Mouse (Mus musculus) cerebellum, adult 11-12 months (tissue): ENCODE data around the gene Cpeb3.
A peak's percentile ranks its signal among the peaks of the same experiment; 100 is the strongest.
"Not testable (repeated sequence)": the region's sequence is repeated elsewhere in the genome, so short reads cannot be mapped to it uniquely, and the experiment has no call there.

Experiments
- DNase-seq: peaks from one replicate; pipeline ENCODE4 v3.0.0; 2022

Cpeb3 gene

GRCm38 (mm10) chr19:37208176-37208755 is at the start of gene Cpeb3:
TSS of gene Cpeb3 (minus strand) at chr19:37208601.
- DNase-seq = peak; percentile 35

GRCm38 (mm10) chr19:37255321-37255720 is 46.9 kb upstream of the Cpeb3 start:
- no peak for DNase-seq

- DNase-seq = no peak
Observed at GRCm38 (mm10) chr19:37252104-37252503, 43.7 kb upstream of the Cpeb3 start.

GRCm38 (mm10) chr19:37248199-37248598 is 39.8 kb upstream of the Cpeb3 start:
- DNase-seq = no peak

GRCm38 (mm10) chr19:37246859-37247258 is 38.5 kb upstream of the Cpeb3 start:
- DNase-seq = no peak

GRCm38 (mm10) chr19:37242707-37243106 is 34.3 kb upstream of the Cpeb3 start:
- DNase-seq = no peak

- DNase-seq = no peak
Observed at GRCm38 (mm10) chr19:37241201-37241600, 32.8 kb upstream of the Cpeb3 start.

GRCm38 (mm10) chr19:37239096-37239495 is 30.7 kb upstream of the Cpeb3 start:
- no peak for DNase-seq

- no peak for DNase-seq
Observed at GRCm38 (mm10) chr19:37238651-37239050, 30.2 kb upstream of the Cpeb3 start.

GRCm38 (mm10) chr19:37237712-37238437 is 29.5 kb upstream of the Cpeb3 start:
- DNase-seq = no peak

- no peak for DNase-seq
Observed at GRCm38 (mm10) chr19:37237306-37237705, 28.9 kb upstream of the Cpeb3 start.

- DNase-seq = no peak
Observed at GRCm38 (mm10) chr19:37235818-37236217, 27.4 kb upstream of the Cpeb3 start.

GRCm38 (mm10) chr19:37233561-37234539 is 25.4 kb upstream of the Cpeb3 start:
- peak; percentile 22 for DNase-seq

GRCm38 (mm10) chr19:37232598-37232997 is 24.2 kb upstream of the Cpeb3 start:
- not testable (repeated sequence) for DNase-seq

- DNase-seq = no peak
Observed at GRCm38 (mm10) chr19:37225197-37225862, 16.9 kb upstream of the Cpeb3 start.

- DNase-seq = no peak
Observed at GRCm38 (mm10) chr19:37214711-37215110, 6.3 kb upstream of the Cpeb3 start.

GRCm38 (mm10) chr19:37211416-37211815 is 3.0 kb upstream of the Cpeb3 start:
- DNase-seq = no peak

- DNase-seq = no peak
Observed at GRCm38 (mm10) chr19:37210457-37210856, 2.1 kb upstream of the Cpeb3 start.

GRCm38 (mm10) chr19:37209467-37210128 is 1.2 kb upstream of the Cpeb3 start:
- peak; percentile 12 for DNase-seq

- DNase-seq = no peak
Observed at GRCm38 (mm10) chr19:37208986-37209385, 585 bp upstream of the Cpeb3 start.

GRCm38 (mm10) chr19:37207303-37208175 is 862 bp downstream of the Cpeb3 start, which contains the start of gene March5:
TSS of gene March5 (plus strand) at chr19:37207543.
- DNase-seq = peak; percentile 91
